Mouse (Mus musculus) C2C12 (cell line): ENCODE measurements around the gene Hes5.

ENCODE experiments used
- CEBPB ChIP-seq: IDR thresholded peaks from one replicate; pipeline ENCODE4 v1.6.1; 2011; ENCODE audit warnings: low read depth, mild to moderate bottlenecking, control low read depth, moderate library complexity
- CTCF ChIP-seq: IDR thresholded peaks from one replicate; pipeline ENCODE4 v1.5.1; 2011; ENCODE audit not compliant: control insufficient read depth, insufficient read depth, insufficient read length

DNA sequence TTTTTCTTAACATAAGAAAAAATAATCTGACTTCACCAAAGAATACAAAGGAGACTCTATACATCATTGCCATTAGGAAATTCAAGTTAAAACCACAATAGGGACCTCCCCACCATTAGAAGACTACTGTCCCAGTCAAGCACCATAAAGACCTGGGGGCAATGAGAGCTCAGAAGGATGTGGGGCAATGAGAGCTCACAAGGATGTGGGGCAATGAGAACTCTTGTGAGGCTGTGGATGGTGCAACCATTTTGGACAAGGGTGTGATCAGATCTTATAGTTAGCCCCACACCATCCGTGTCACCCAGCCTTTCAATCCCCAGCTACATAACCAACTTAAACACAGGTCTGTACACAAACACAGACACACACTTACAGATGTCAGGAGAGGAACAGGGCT is 23.0 kb upstream of the Hes5 start:
- TF ChIP-seq CTCF (no peak), CEBPB (no peak)
